Mouse (Mus musculus) gonadal fat pad, adult 2 months (tissue): ENCODE results near the gene Gm1673. TPM values are rescaled to one million over a fixed set of nuclear protein-coding genes. Genes with fewer than 3 reads are reported as not detected.

Experiments used
- DNase-seq: peaks from one replicate; pipeline ENCODE4 v3.0.0-alpha.2; 2012; ENCODE audit warnings: low read depth
- polyA plus RNA-seq: library from polyadenylated mRNA; depleted of rRNA; stranded (reverse); fragments of >200 nt; gene quantifications from 2 replicates; pipeline ENCODE4 v1.2.3, GENCODE M21; 2012; rRNA removed

The Gm1673 gene
- polyA plus RNA-seq, 1 experiment = 41.5 TPM

DNA sequence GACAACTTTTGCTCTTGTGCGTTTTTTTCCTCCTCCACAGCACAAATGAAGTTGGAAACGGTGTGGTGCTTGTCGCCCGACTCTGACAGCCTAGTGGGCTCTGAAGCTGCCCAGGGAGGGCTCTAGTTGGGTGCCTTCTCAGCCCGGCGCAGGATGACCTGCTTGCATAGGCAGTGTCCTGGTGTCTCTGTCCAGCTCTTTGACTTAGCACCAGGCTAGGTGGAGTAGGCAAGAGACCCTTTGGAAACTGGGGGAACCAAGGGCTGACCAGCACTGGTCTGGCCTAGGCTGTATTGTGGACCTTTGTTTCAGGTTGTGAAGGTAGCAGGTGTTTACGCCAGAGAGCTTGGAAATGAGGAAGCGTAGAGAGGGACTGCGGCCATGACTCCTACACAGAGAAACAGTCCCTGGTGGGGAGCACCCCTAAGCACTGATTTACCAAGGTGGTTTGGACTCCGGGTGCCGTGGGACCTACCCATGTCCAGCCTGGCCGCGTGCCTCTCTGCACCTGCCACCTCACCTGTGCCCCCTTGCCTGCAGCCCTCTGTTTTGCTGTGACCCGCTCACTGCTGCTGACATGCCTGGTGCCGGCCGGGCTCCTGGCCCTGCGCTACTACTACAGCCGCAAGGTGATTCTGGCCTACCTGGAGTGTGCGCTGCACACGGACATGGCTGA is 14.7 kb downstream of the Gm1673 start:
- no peak for DNase-seq

DNA sequence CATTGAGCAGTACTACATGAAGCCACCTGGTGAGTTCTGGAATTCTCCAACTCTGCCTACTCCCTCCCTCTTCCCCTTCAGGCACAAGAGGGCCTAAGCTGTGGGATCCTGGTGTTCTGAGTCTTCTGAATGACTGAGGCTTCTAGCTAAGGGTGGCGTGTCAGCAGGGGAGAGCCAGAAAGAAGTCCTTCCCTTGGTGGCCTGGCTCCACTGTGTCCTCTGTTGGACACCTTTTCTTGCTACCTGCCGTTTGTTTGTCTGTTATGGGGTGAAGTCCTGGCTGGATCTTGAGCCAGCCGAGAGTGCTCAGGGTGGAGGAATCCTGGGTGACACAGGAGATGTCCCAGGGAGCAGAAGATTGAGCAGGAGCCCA is 15.3 kb downstream of the Gm1673 start:
- DNase-seq = no peak

DNA sequence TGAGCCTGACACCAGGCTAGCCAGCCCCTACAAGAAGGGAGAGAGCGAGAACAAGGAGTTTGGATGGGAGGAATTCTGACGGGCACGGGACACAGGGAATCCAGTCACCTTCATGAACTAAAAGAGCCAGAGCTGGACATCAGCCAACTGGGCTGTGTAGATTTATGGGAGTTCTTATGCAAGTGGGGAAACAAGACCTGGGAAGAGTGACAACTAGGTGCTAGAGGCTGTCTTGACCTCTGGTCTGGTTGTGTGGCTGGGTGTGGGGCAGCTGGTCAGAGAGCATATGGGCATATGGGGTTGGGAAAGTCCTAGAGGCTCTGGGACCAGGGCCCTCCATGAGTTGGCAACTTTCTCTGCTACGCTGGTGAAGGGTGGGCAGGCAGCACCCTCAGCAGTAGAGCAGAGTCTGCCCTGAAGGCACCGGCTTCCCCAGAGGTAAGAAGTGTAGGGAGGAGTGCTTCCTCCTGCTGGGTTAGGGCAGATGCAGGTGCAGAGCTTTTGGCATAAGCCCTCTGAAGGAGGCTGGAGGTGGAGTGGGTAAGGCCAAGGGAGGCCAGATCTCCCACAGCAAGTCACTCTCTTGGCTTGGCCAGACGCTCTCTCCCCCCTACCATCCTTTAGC is 16.3 kb downstream of the Gm1673 start:
- peak; percentile 60 for DNase-seq

DNA sequence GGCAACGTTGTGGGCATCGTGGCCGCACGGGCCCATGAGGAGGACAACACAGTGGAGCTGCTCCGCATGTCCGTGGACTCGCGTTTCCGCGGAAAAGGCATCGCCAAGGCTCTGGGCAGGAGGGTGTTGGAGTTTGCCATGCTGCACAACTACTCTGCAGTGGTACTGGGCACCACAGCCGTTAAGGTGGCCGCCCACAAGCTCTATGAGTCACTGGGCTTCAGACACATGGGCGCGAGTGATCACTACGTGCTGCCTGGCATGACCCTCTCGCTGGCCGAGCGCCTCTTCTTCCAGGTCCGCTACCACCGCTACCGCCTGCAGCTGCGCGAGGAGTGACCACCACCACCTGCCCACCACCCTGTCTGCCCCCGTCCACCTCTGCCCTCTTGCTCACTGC is 17.6 kb downstream of the Gm1673 start:
- no peak for DNase-seq

DNA sequence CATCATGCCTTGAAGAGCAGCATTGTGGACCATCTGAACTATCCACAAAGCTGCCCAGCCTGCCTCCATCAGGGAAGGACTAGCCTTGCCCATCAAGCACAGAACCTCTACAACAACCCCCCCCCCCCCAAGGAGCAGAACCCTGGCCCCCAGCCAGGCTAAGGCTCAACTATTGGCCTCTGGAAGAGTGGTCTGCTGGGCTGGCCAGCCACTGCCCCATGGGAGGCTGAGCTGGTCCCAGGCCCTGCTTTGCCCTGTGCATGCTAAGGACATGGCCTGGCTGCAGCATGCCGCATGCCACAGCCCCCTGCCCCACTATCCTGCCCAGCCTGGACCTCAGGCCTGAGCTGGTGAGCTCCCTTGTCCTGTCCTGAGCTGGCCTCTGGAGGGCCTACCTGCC is 18.2 kb downstream of the Gm1673 start:
- no peak for DNase-seq

DNA sequence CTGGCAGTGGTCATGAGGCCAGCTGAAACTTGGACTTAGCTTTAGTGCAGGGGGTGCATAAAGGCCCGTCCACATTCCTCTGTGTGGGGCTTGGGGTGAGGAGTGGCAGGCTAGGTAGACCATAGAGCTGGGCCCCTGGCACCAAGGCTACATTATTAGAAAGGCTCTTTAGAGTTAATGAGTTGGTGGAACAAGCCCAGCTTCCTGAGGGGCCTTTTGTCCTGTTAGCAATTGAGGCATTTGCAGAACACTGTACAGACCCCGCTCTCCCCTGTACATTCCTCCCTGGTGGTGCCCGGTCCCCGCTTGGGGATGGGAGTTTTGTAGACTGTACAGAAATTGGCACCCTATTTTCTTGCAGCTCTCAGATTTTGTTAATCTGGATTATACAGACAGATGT is 19.4 kb downstream of the Gm1673 start:
- DNase-seq = no peak

DNA sequence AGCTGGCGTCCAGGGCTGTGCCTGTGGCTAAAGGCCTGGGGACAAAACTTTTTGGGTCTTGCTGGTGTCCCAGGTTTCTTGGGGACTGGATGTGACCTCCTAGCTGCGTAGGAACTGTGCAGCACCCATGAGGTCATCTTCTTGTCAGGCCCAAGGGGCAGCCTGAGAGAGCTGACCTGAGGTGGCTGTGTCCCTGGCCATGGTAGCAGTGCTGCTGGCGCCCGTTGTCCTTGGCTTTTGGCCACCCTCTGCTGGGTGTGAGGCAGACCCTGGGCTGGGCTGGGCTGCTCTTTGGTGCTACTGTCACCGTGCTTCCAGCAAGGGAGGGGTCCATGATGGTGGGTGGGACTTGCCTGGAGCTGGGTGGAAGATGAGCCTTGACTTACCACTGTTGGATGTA is 21.4 kb downstream of the Gm1673 start:
- no peak for DNase-seq

DNA sequence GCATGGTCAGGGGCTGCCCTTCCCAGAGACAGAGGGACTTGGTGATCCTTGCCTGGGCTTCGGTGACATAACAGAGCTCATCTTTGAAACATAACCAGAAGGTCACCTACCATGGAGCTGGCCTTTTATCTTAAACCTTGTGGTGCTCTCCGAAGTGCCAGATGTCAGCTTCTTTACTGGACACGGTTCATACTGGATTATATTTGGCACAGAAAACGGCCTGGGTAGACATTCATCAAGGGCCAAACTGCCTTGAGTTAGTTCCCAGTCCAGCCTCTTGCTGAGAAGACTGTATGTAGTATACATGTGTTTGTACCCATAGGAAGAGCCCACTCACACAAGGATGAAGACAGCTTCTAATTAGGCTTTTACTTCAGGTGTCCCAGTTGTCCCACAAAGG is 23.6 kb downstream of the Gm1673 start:
- DNase-seq = no peak

DNA sequence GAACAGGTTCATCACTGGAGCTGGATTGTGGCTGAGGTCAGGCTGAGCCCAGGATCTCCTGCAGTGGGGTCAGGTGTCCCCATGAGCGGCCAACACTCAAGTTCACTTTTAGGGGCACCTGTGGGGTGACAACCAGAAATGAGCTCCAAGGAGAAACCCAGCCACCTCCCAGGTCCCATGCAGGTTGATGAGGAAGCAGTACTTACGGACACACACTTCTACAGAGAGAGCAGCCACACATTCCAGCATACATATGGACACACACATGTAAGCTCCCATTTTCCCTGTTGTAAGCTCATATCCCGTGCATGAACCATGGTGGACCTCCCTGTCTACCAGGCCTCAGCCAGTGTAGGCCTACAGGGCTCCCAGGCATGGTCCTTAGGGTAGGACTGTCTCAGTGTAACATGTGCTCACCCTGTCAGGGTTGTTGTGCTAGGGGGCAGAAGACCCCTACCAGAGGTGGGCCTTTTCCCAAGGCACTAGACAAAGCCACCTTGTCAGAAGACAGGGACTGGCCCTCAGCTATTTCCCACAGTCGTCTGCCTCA is 24.2 kb downstream of the Gm1673 start:
- no peak for DNase-seq

DNA sequence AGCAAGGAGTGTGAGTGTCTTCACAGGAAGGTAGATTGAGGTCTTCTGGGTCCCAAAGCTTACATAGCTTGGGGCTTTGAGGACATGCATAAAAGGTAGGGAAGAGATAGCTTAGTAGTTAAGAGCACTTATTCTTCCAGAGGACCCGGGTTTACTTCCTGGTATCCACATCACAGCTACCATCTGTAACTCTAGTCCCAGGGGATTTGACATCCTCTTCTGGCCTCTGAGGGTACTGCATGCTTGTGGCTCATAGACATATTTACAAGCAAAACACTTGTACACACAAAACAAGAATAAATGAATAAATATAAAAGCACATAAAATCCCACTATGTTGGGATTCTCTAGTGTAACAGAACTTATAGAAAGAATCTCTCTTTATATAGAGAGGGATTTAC is 31.4 kb downstream of the Gm1673 start:
- DNase-seq = no peak

DNA sequence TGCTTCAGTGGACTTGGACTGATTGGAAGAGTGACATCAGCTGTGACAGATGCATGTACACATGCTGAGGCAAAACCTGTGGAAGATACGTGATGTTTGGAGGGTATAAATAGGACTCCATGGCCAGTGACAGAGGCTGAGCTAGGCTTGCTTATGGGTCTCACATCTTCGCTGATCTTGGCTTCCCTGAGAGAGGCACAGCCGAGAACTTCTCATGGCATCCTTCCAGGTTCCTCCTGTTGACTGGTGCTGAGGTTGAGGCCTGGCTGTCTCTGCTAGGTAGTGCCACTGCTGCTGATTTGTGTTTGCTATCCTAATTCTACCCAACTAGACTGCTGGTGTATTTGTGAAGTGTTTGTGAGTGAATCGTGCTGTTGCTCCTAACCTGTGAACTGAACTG is 35.7 kb downstream of the Gm1673 start:
- no peak for DNase-seq

DNA sequence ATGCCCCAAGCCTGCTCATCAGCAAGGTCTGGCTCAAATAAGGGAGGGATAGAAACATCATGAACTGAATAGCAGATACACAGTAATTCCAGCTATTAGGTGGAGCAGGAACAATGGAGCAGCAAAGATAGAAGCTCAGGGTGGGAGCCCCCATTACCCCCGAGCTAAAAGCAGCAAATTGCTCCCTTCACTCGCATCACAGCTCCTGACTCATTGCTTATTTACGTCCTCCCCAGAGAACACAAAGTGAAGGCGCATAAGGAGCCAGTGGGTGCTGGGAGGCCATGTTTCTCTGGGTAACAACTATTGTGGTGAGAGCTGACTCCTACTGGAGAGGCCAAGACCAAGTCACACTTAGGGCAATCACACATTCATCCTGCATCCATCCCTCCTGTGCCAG is 46.9 kb downstream of the Gm1673 start:
- no peak for DNase-seq

DNA sequence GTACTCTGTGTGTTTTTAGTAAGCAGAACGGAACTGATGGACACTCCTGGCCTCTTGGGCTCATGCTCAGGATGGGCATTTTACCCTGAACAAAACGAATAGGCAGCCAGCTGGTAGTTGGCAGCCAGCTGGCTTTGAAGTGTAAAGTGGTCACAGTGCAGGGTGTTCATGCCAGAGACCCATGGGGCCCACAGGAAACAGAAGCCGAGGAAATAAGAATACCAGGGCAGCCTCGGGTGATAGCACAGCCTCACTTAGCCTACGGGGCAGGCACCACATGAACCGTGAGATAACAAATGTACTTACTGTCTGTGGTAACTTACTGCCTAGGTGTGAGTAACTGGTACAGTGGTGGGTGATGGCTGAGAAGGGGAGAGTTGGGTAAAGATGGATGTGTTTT is 47.8 kb downstream of the Gm1673 start:
- no peak for DNase-seq

DNA sequence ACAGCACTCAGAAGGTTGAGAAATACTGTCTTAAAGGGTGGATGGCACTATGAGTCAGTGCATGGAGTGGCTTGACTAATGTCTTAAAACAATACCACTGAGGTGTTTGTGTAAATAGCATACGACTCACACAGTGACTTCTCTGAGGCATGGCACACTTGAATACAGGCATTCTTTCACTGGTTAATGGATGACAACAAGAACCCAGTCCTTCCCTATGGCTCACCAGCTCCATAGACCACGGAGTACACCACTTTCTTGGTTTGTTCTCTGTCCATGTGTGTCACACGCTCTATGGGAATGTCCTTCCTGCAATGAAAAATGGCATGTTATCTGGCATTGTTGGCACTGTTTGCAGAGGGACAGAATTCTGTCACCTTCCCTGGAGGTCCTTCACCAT is 49.3 kb downstream of the Gm1673 start:
- no peak for DNase-seq

Other genes with a start within 250 kb of the Gm1673 start
- gene Letm1, start 200.6 kb upstream of the Gm1673 start, polyA plus RNA-seq = 51.8 and 54.6 TPM in 2 replicates
- 14.2 and 14.6 TPM in 2 replicates for gene Nsd2, start 162.7 kb upstream of the Gm1673 start, polyA plus RNA-seq
- 27.6 and 28.5 TPM in 2 replicates for gene Nelfa, start 47.0 kb upstream of the Gm1673 start, polyA plus RNA-seq
- gene Nat8l, start 12.6 kb downstream of the Gm1673 start, polyA plus RNA-seq = 7.5 and 12.8 TPM in 2 replicates
- 6.0 and 20.3 TPM in 2 replicates for gene Poln, start 186.0 kb downstream of the Gm1673 start, polyA plus RNA-seq
- 1.1 and 1.5 TPM in 2 replicates for gene Haus3, start 186.1 kb downstream of the Gm1673 start, polyA plus RNA-seq
- 203 and 236 TPM in 2 replicates for gene Mxd4, start 204.3 kb downstream of the Gm1673 start, polyA plus RNA-seq